Mouse (Mus musculus) adipocyte (in vitro differentiated cells): ENCODE data around the gene Crybg2.
A peak's percentile ranks its signal among the peaks of the same experiment; 100 is the strongest.

Experiments used
- DNase-seq: peaks from one replicate; pipeline ENCODE4 v3.0.0-alpha.2; 2016; ENCODE audit warnings: low spot score

Crybg2 gene

DNA sequence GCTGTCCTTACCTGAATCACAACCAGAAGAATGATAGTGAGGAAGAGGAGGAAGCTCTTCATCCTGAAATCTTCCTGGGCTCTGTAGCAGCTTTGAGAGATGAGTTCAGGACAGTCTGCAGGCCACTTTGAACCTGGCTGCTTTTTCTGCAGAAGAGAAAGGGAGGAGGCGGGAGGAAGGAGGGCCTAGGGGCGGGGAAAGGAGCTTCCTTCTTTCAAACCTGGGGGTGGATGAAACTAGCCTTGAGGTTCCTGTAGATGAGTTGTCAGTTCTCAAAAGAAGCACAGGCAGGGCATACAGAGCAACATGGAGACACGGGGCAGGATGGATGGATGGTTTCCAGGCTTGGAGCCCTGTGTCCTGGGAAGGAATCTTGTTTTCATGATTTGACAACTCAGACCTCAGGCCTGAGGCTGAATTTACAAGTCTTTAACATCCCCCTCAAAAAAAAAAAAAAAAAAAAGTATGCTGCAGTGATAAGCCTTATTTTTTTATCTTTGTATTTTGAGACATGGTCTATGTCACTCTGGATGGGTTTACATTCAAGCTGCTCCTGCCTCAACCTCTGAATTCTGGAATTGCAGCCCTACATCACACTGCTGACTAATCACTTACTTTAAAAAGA lies 34.4 kb downstream of the Crybg2 start, which contains the start of gene Cd52:
Gene Cd52, minus strand, starts transcription at position 160 of the 625 bp plus-strand sequence.
- DNase-seq: no peak

DNA sequence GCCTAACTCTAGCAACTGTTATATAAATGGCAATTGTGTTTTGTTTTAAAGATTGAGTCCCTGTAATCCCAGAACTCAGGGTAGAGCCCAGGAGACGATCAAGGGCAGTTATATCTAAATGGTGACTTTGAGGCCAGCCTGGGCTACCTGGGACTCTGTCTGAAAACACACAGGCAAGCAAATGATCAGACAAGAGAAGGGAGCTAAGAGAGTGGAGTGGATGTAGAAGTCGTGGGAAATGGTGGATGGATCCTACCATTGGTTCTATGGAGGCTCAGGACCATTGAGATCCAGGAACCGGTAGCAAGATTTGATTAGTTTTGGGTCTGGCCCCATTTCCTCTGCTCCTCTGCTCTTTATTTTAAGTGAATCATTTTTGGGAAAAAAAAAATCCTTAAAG lies 35.5 kb downstream of the Crybg2 start:
- no peak for DNase-seq

DNA sequence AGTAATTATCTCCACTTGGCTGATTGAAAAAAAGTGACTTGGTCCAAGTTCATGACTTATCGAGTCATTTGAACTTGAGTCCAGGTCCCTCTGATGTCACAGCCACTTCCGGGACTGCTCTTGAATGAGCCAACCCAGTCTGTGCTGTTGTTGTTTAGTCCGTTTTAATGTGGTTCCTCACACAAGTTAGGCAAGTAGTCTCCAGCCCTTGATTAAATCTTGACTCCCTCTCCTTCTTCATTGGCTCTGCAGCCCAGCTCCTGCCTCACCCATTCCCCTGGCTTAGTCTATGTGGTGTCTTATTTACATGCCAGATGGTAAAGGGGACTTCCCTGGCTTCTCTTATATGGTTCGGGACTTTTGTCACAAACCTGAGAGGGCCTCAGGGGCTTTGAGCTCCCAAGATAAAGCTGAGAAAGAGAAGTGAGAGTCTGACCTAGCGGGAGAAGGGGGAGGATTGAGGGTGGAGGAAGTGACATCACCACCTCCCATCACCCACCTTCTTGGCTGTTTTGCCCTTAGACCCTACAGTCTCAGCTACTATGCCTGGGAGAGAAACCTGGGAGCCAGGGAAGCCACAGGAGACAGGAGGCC lies 36.5 kb downstream of the Crybg2 start:
- DNase-seq: no peak

DNA sequence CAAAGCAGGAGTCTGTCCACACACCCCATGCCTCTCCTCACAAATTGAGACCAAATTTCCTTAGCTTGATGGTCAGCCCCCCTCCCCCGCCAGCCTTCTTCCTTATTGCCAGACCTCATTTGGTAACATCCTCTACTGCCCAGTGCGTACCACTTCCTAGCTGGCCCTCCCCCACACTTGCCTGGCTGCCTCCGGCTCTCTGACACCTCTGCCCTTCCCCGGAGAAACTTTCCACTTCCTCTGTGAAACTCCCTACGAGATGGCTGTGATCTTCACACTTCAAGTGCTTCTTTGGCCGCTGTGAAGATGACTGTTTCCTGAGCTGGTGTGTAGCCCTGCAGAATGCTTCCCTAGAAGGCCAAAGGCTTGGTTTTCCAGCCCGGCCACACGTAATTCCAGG lies 38.0 kb downstream of the Crybg2 start:
- no peak for DNase-seq

DNA sequence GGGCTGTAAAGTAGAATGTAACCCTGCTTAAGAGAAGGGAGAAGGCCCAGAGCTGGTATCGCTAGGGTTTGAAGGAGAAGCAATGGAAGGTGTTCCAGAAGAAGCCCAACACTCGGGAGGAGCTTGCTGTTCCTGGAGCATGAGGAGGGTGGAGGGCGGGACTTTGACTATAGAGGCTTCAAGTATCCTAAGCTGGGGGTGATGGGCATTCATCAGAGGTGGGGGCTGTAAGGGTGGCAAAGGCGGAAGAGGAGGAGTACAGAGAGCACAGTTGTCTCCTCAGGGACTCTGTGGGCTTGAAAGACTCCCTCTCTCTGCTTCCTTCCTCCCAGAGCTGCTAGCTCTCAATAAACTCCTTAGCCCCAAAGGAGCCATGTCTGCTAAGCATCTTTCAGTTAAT lies 39.6 kb downstream of the Crybg2 start:
- DNase-seq: no peak

DNA sequence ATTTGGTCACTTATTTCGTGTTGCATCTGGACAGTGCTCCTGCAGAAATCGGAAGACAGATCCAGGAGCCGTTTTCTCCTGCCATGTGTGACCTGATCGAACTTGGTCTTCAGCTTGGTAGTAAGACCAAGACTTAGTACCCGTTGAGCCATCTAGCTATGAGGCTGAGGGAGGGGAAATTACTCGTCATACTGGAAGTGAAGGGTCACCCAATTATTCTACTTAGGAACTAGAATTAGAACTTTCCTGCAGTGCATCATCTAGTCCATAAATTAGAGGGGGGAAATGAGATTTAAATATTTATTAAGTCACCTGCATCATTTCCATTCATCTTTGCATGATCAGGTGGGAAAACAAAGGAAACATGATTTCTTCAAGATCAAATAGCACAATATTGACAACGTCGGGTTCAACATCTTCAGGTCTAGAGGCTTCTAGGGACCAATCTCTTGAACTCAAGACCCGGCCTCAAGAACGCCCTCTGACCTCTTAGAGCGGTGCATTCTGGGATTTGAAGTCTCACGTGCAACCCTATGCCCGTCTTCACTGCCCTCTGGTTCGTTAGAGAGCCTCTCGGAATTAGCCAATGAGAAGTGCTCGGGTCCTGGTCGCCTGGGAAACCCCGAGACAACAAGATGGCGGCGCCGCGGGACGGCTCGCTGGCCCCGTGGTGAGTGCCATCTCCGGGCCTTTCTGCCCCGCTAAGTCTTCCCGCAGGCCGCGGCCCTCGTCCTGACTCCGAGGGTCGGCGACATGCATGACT lies 41.5 kb downstream of the Crybg2 start, which contains the start of gene Ubxn11:
Gene Ubxn11, plus strand, starts transcription at position 592 of the 763 bp plus-strand sequence.
- DNase-seq: peak; percentile 89

- DNase-seq: no peak
These were observed 42.1 kb downstream of the Crybg2 start for GRCm38 (mm10) chr4:134102742-134103119.

- no peak for DNase-seq
These were observed 45.5 kb downstream of the Crybg2 start for GRCm38 (mm10) chr4:134106105-134106504.

GRCm38 (mm10) chr4:134107730-134108129 lies 47.1 kb downstream of the Crybg2 start:
- DNase-seq: no peak

- no peak for DNase-seq
These were observed 47.6 kb downstream of the Crybg2 start for GRCm38 (mm10) chr4:134108196-134108595.

DNA sequence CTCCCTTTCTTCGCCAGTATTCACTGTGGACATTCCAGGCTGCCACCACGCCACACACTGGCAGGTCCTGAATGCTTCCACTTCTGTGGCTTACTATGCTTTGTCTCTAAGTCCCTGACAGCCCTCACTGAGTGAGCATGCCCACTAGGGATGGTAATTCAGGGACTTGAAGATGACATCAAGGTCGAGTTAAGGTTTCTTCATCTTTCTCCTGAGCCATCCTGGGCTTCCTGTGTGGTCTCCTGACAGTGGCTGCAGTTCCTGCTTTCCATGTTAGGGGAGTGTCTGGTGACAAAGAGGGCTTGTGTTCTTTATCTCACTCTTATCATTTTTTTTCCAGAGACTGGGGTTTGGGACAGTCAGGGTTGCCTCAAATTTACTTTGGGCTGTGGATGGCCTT lies 50.0 kb downstream of the Crybg2 start:
- DNase-seq: no peak

DNA sequence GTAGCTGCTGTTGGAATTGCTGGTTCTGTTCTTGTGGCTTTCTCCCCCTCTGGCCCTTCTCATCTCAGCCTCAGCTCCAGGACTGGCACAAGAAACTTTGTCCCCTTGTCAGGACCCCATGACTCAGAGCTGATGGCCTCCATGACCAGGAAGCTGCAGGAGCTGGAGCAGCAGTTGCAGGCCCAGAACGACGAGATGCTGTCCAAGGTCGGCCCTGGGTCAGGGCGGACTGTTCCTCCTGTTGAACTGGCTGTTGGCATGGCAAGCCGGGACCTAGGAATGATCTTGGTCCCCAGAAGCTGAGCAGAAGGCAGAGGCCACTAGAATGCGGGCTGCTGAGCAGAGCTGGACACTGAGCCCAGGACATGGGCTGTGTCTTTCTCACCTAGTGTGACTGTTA lies 51.8 kb downstream of the Crybg2 start:
- DNase-seq: no peak

- DNase-seq: no peak
These were observed 52.9 kb downstream of the Crybg2 start for GRCm38 (mm10) chr4:134113356-134113994.

DNA sequence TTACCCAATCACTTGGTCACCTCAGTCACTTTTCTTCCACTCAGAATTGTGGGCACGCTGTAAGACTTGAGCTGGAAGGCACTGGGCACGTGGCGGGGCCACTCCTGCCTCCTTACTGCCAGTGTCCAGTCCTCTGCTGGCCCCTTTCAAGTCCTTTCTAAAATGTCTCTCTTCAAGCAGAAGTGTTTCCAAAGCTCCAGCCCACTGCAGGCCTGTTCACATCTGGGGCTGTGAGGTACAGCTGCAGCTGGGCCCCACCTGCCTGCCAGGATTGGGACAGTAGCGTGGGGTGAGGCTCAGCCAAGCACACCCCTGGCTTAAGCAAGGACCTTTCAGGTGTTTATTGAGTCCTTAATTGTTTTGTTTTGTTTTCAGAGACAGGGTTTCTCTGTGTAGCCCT lies 53.4 kb downstream of the Crybg2 start:
- no peak for DNase-seq

- no peak for DNase-seq
These were observed 54.9 kb downstream of the Crybg2 start for GRCm38 (mm10) chr4:134115215-134116144.

- DNase-seq: no peak
These were observed 55.9 kb downstream of the Crybg2 start for GRCm38 (mm10) chr4:134116501-134116900.

GRCm38 (mm10) chr4:134117012-134117411 lies 56.4 kb downstream of the Crybg2 start:
- DNase-seq: no peak

DNA sequence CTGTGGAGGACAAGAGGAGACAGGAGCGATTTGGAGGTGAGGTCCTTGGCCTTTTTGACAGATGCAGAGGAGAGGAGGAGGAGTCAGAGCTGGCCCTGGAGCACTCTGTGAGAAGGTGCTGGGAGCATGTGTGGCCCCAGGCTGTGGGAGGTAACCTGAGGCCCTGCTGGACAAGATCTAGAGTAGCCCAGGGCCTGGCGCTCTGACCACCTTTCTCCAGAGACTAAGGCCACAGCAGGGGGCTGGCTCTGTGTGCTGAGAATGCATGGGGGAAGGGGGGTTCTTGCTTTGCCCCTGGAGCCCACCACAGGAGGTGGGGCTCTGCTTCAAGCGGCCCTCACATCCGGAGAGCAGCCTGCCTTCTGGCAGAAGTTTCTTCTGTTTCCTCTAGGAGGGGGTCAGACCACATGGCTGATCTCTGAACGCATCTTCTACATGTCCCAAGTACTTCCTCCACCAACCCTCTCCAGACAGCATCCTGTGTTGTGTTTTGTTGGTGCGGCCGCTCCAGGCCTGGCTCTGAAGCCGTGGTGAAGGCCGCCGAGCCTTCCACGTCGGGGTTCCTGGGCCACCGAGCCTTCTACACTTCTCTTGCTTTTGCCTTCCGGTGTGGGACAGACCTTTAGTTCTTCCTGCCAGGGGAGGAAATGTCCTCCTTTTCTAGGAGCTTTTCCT lies 57.6 kb downstream of the Crybg2 start:
- DNase-seq: no peak

GRCm38 (mm10) chr4:134119042-134119441 lies 58.4 kb downstream of the Crybg2 start:
- no peak for DNase-seq

DNA sequence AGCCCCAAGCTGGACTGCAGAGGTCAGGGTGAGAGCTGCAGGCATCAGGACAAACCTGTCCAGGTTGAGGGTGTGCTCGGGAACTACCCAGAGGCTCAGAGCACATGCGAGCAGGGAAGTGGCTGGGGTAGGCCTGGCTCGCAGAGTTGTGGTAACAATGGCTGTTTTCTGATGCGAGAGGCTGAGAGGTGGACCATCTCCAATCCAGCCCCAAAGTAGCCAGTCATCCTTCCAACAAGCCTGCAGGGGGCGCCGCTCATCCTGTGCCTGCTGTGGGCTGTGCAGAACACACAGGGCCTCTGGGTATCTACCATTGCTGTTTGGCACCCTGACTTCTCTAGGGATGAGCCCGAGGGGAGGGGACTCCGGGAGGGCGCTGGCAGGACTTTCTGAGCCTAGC lies 59.0 kb downstream of the Crybg2 start:
- peak; percentile 25 for DNase-seq

GRCm38 (mm10) chr4:134120192-134120805 lies 59.7 kb downstream of the Crybg2 start:
- DNase-seq: no peak
